Mouse (Mus musculus) ovary, postnatal 14 days (tissue): ENCODE measurements at regions not wholly inside any gene's neighbourhood (a gene's known extent, or its start where the extent isn't known, plus 50 kb on each side); places are given as distances from the start of the nearest gene placed in this dataset.

Experiments
- DNase-seq: peaks from one replicate; pipeline ENCODE4 v3.0.0; 2022; ENCODE audit warnings: low spot score

DNA sequence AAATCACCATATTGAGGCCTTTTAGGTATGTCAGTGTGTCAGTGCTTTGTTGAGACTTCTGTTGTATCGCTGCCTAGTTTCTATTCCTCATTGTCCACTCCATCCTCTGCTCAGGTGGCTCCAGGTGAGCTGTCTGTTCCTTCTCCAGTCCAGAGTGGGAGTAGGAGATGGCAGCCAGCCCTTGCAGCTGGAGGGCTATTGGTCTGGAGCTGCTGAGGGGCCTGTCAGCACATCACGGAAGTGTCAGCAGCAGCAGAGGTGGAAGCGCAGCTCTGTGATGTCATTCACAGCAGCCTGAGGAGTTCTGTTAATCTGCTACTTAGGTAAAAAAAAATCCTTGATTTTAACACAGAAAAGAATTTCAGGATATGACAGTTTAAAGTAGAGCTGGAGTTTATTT is 126.0 kb upstream of the Adra1b start:
- DNase-seq, result no peak

DNA sequence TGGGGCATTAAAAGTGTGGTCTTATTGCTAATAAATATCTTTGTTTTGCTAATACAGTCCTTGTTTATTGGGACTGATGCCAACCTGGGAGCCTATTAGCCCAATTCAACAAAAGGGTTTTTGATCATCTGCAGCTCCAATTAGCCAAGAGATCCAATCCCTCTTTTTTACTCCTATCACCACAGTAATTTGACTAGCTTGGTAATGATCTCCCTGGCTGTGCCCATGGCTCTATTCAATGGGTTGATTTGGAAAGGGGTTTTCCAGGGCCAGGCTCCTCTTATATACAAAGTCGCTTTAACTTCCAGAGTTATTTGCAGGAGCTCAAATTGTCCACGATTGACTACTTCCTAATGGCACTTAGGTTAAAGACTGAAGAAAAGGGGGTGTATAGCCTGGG is 145.1 kb upstream of the Adra1b start:
- no peak for DNase-seq

- DNase-seq, result no peak
Observed at GRCm38 (mm10) chr11:44049253-44049976, 148.4 kb upstream of the Adra1b start.

GRCm38 (mm10) chr11:44052481-44052880 is 151.5 kb upstream of the Adra1b start:
- DNase-seq, result no peak

DNA sequence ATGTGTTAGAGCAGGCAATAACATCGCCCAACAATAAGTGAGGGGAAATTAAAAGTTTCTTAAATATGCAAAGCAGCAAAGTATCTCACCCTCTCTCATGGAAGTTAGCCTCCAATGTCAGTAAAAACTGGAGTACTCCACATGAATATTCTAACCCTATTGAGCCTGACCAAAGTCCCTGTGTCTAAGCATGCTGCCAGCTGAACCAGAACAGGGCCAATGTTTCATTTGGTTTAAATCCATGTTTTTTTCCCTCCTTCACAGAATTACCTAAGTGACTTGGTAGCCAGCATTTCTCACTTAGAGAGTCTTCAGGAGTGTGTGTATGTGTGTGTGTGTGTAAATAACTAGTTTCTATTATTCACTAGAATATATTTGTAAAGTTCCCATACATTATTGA is 161.4 kb upstream of the Adra1b start:
- DNase-seq, result no peak

GRCm38 (mm10) chr11:44066176-44066575 is 165.2 kb upstream of the Adra1b start:
- no peak for DNase-seq

DNA sequence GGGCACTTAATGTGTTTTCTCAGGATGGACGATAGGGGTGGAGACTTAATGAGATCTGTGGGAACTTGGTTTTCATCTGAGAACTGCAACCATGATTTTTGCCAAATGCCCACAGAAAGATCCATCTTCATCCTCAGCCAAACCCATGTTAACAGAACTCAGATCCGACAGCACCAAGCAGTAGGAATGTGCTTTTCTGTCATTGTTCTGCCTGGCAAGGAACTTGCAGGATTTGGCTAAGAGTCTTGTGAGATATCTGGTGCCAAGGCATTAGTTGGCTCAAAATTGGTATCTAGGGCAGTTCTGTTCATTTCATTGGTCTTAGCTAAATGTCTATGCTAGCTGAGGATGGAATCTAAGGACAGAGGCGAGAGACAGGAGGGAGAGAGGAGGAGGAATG is 182.7 kb upstream of the Adra1b start:
- DNase-seq, result no peak

DNA sequence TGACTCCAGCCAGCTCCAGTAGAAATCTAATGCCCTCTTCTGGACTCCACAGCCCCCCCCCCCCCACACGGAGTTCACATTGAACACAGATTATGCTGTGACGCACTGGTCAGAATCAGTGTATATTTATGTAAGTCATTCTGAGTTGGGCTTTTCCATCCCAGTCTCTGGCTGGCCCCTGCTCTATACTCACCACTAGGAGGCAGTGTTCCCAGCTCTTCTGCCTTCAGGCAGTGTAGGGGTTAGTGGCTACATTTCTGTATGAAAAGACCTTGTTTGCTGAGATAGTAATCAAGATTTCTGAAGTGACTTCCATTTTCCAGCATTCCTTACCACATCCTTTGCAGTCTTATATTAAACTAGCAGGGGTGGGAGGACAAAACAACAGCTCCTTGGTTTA is 185.9 kb upstream of the Adra1b start:
- no peak for DNase-seq

DNA sequence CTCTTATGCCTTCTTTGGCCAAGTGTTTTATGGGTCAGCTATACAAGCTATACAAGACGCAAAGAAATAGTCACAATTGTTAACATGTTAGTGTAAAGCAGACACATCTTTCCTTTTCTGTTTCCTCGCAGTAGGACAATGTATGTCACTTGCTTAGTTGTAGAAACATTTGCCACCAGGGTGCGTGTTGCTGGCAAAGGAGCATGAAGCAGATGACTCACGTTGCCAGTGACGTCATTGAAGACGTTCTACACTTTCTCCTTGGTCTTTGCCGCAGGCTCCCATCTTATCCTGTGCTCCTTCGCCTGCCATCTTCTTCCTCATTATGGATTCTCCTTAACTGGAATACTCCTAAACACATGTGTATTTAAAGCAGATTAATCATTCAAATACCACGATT is 188.5 kb upstream of the Adra1b start:
- DNase-seq, result no peak

DNA sequence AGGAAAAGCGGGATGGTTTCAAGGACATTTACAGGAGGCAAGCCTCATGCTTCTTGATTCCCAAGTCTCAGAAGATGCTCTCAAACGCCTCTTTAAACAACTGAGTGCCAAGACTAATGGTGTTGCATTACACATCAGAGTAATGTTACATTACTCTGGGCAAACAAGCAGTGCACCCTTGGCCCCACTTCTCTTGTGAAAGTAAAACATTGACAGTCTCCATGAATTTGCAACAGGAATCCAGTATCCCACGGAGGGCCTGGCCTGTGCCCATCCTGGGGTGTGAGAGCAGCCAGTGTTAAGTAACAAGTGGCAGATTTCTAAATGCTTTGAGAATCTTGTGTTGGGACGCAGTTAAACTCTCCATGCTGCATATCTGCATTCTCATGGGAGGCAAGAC is 194.3 kb upstream of the Adra1b start:
- DNase-seq, result no peak

DNA sequence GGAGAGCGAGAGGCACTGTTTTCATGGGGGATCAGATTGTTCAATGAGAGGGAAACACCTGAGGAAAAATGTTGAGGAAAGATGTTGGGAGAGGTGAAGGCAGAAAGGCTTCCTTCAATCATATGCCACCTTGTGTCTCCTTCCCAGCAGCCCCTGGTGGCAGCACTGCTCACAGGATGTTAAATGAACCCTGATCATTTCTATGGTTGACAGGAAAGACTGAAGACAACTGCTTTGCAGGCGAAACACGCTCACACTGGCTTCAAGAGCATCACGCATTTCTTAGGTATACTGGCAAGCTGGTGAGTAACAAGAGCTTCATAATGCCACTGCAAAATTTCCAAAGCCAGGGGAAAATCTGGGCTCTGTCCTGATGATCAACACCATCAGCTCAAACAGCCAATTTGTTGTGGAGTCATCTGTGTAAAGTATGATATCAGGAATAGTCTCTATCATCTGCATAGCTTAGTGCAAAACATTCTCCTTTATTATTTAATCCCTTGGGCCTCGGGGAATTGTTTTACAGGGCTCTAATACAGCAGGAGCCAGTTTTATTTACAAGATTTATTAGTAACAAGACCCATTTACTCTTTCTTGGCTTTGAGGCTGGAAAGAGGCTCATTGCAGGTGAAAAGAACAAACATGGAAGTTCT is 202.3 kb upstream of the Adra1b start:
- no peak for DNase-seq

GRCm38 (mm10) chr11:44103841-44104191 is 202.8 kb upstream of the Adra1b start:
- no peak for DNase-seq

- no peak for DNase-seq
Observed at GRCm38 (mm10) chr11:44106231-44106630, 205.2 kb upstream of the Adra1b start.

- no peak for DNase-seq
Observed at GRCm38 (mm10) chr11:44111525-44111924, 210.5 kb upstream of the Adra1b start.

DNA sequence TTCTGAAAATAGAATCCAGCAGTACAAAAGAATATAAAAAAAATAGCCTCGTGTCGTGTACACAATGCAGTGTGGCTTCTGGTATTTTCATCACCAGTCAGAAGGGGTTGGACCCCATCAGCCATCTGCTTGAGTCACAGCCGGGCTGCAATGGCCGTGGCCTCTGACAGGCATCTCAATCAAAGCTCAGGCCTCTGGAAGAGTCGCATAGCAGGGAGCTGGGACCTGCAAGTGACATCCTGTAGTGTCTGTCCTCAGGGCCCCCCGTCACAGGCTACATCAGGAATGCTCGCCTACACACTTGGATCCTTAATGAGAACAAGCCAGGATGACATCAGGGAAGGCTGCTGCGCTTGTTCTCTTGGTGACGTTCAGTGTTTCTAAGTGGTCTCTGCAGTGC is 226.1 kb upstream of the Adra1b start:
- no peak for DNase-seq

DNA sequence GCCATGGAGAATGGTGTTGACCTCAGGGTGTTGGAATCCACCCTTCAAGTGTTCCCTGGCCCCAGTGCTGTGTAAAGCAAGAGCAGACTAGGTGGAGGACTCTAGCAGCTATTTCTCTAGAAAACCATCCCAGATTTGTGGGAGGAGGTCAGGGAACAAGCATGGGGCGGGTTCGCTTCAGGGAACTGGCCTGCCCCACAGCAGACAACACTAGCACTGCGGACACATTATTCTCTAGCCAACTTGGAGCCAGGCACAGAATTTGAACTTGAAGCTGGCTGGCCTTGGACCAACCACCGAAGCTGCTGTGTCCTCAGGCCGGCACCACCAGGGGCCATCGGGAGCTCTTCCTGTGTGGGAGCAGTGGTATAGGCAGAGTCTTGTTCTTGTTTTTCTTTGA is 227.5 kb upstream of the Adra1b start:
- no peak for DNase-seq

GRCm38 (mm10) chr11:44133244-44133643 is 232.2 kb upstream of the Adra1b start:
- no peak for DNase-seq

DNA sequence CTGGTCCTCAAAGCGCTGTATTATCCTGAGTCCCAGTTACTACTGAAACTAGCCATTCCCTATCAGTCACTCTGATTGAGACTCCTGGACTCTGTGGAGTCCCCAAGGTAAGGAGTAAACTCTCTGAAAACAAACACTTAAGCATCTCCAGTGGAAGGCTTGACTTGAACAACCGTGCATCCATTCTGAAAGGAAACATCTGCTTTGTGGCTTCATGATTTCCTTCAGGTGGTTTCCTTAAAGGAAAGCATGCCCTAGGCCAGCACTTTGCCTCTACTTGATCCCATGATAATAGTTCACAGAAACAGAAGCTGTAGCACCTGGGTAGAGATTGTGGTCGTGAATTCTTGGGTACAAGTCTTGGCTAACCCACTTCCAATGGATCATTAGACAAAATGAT is 235.0 kb upstream of the Adra1b start:
- DNase-seq, result no peak

GRCm38 (mm10) chr11:44142996-44143395 is 242.0 kb upstream of the Adra1b start:
- DNase-seq, result no peak

DNA sequence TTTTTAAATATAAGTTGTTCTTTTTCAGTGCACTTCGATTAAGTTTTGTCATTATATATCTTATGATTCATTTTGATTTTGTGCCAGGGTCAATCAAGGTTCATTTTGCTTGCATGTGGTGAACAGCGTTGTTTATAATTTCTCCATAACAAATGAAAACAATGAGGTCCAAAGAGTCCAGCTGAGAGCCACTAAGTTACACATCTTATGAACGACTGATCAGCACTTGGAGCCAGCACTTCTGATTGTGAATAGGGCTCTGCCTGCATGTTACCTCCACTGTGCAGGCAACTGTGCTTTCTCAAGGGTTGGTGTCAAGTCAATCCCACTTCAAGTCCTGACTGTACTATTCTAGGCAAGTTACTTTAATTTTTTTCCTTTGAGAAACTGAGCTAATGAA is 243.5 kb upstream of the Adra1b start:
- no peak for DNase-seq

GRCm38 (mm10) chr11:44146419-44146818 is 245.4 kb upstream of the Adra1b start:
- no peak for DNase-seq

- no peak for DNase-seq
Observed at GRCm38 (mm10) chr11:44153576-44153975, 246.3 kb upstream of the Il12b start.

DNA sequence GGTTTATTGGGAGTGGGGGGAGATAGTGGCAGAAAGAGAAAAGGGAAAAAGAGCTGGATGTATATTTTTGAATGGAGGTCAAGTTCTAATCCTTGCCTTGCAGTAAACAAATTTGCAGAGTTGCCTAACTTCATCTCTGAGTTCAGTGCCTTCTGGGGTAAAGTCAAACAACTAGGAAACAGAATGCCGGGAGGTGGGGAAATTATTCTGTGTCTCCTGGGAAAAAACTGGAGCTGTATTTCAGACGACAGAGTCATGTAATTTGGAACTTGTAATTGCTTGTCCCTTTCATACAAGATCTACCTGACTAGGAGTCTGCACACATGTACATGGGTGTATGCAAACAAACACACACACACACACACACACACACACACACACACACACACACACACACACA is 244.3 kb upstream of the Il12b start:
- no peak for DNase-seq

GRCm38 (mm10) chr11:44156081-44156480 is 243.8 kb upstream of the Il12b start:
- no peak for DNase-seq
